Mouse (Mus musculus): Measurements from ENCODE around the gene Dcpp1. TPM values are rescaled to one million over a fixed set of nuclear protein-coding genes. Genes with fewer than 3 reads are reported as not detected.
A peak's percentile ranks its signal among the peaks of the same experiment; 100 is the strongest.

Gene Dcpp1
- polyA plus RNA-seq, 1 experiment: 0.58 TPM

DNA sequence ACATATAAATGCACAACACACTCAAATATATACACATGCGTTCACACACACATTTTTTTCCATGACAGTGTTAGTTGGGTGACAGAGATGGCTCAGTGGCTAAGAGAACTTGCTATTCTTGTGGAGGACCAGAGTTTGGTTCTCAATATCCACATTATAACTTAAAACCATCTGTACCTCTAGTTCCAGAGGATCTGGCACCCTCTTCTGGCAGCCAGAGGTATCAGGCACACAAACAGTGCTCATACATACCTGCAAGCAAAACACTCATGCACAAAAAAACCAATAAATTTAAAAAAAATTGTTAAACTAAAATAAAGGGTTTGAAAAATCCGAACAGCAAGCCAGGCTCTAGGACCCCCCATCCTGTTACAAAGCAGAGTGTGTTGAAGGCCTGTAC, 30.6 kb upstream of the Dcpp1 start:
- TF ChIP-seq CTCF (IDR thresholded peaks at IDR 0.05; ENCODE audit: borderline replicate concordance, control insufficient read depth, extremely low read depth, insufficient read depth, low read length, poor library complexity) (no peak), POLR2A (IDR thresholded peaks at IDR 0.05; ENCODE audit: control insufficient read depth, extremely low read depth, insufficient read depth, low read length, poor library complexity) (no peak)
- Histone ChIP-seq H3K4me3 (ENCODE audit: control insufficient read depth, insufficient read depth, low read length) (no peak overlapping the region), H3K36me3 (ENCODE audit: control insufficient read depth, insufficient read depth, low read length) (no peaks in the 10 kb centered on the region), H3K4me1 (replicated peaks; ENCODE audit: control insufficient read depth, insufficient read depth, low read length) (no peaks in the 10 kb centered on the region), H3K27ac (ENCODE audit: control insufficient read depth, insufficient read depth, low read length) (no peak overlapping the region), H3K27me3 (ENCODE audit: control insufficient read depth, insufficient read depth, low read length) (no peaks in the 10 kb centered on the region)
- no peak for DNase-seq
- WGBS: 89% methylated on average over 2 of the region's 2 CpGs

DNA sequence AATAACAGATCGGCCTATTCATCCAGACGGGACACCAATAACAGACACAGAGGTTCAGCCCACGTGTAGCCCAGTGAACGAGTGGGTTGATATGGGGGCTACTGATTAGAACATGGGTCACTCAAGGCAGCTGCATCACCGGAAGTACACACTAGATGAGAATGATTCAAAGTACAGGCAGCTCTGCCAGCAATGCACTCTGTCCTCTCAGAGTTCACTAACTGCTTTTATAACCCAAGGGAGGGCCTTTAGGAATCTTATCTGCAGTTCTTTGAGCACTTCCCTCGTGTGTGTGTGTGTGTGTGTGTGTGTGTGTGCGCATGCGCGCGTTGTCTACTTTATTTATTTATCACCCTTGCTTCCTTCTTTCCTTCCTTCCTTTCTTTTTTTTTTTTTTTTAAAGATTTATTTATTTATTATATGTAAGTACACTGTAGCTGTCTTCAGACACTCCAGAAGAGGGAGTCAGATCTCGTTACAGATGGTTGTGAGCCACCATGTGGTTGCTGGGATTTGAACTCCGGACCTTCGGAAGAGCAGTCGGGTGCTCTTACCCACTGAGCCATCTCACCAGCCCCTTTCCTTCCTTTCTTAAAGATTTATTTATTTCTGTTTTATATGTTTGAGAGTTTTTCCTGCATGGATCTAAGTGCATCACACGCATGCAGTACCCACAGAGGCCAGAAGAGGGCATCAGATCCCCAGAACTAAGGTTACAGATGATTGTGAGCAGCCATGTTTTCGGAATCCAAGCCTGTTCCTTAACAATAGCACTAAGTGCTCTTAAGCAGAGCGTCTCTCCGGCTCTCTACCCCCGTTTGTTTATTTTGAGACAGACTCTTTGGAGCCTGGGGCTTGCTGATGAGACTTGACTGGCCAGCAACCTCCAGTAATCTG, 29.6 kb upstream of the Dcpp1 start:
- Histone ChIP-seq H3K4me3 (ENCODE audit: control insufficient read depth, insufficient read depth, low read length) (no peak overlapping the region), H3K27me3 (ENCODE audit: control insufficient read depth, insufficient read depth, low read length) (no peaks in the 10 kb centered on the region), H3K27ac (ENCODE audit: control insufficient read depth, insufficient read depth, low read length) (no peak overlapping the region), H3K36me3 (ENCODE audit: control insufficient read depth, insufficient read depth, low read length) (no peaks in the 10 kb centered on the region), H3K4me1 (replicated peaks; ENCODE audit: control insufficient read depth, insufficient read depth, low read length) (no peaks in the 10 kb centered on the region)
- 68% methylated on average over 18 of the region's 19 CpGs for WGBS
- DNase-seq: peak; percentile 53
- TF ChIP-seq POLR2A (IDR thresholded peaks at IDR 0.05; ENCODE audit: control insufficient read depth, extremely low read depth, insufficient read depth, low read length, poor library complexity) (no peak), CTCF (IDR thresholded peaks at IDR 0.05; ENCODE audit: borderline replicate concordance, control insufficient read depth, extremely low read depth, insufficient read depth, low read length, poor library complexity) (no peak)

DNA sequence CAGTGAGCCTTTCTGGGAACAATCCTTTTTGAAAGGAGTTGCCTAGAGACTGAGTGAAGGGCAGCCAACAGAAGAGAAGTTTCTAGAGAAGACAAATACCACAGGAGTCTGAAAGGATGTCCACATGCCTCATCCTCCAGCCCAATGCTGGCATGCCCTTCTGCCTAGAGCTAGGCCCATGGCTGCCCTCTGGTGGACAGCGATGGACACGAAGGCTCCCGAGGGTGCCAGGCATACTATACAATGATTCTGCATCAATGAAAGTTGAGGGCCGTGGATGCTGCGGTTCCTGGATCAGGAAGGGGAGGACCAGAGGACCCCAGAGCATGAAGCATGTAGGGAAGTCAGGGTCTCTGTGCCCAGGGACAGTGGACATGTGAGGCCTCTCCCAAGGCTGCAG, 27.4 kb upstream of the Dcpp1 start:
- H3K27me3 ChIP-seq (ENCODE audit: control insufficient read depth, insufficient read depth, low read length): no peaks in the 10 kb centered on the region
- no peak overlapping the region for H3K4me3 ChIP-seq (ENCODE audit: control insufficient read depth, insufficient read depth, low read length)
- no peak for TF ChIP-seq POLR2A (IDR thresholded peaks at IDR 0.05; ENCODE audit: control insufficient read depth, extremely low read depth, insufficient read depth, low read length, poor library complexity)
- TF ChIP-seq CTCF (IDR thresholded peaks at IDR 0.05; ENCODE audit: borderline replicate concordance, control insufficient read depth, extremely low read depth, insufficient read depth, low read length, poor library complexity): peak; percentile 68
- WGBS: 54% methylated on average over 5 of the region's 5 CpGs
- H3K4me1 ChIP-seq (replicated peaks; ENCODE audit: control insufficient read depth, insufficient read depth, low read length): peaks cover 5% of the 10 kb centered on the region
- H3K27ac ChIP-seq (ENCODE audit: control insufficient read depth, insufficient read depth, low read length): no peak overlapping the region
- DNase-seq: peak; percentile 67
- H3K36me3 ChIP-seq (ENCODE audit: control insufficient read depth, insufficient read depth, low read length): no peaks in the 10 kb centered on the region

DNA sequence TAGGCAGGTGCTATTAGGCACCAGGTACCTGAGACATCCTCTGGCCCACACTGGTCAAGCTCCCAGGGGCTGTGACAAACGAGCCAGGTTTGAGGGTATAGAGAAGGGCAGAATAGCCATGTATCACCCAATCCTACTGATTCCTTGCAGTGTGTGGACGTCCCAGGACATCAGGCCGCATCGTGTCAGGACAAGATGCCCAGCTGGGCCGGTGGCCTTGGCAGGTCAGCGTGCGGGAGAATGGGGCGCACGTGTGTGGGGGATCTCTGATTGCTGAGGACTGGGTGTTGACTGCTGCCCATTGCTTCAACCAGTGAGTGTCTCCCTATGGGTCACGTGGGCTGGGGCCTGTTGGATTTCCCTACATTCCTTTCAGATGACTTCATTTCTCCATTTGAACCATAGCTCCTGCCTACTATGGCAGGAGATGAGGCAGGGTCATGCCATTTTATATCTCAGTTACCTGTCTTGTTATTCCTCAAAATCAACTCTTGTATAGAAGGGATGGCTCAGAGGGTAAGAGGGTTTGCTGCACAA, 26.4 kb upstream of the Dcpp1 start:
- WGBS: 95% methylated on average over 10 of the region's 10 CpGs

DNA sequence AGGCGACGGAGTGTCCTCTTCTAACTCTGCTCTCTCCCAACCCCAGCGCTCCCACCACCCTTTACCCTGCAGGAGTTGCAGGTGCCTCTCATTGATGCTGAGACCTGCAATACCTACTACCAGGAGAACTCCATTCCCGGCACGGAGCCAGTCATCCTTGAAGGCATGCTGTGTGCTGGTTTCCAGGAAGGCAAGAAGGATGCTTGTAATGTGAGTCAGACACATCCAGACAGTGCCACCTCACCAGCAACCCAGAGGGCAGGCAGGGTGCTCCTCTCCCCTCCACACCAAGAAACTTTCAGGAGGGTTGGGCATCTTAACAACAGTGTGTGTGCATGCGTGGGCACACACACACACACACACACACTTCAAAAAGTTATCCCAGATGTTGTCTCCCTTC, 23.5 kb upstream of the Dcpp1 start:
- DNase-seq: no peak
- peaks cover 11% of the 10 kb centered on the region for H3K4me1 ChIP-seq (replicated peaks; ENCODE audit: control insufficient read depth, insufficient read depth, low read length)
- TF ChIP-seq POLR2A (IDR thresholded peaks at IDR 0.05; ENCODE audit: control insufficient read depth, extremely low read depth, insufficient read depth, low read length, poor library complexity) (no peak), CTCF (IDR thresholded peaks at IDR 0.05; ENCODE audit: borderline replicate concordance, control insufficient read depth, extremely low read depth, insufficient read depth, low read length, poor library complexity) (no peak)
- no peak overlapping the region for H3K4me3 ChIP-seq (ENCODE audit: control insufficient read depth, insufficient read depth, low read length)
- H3K36me3 ChIP-seq (ENCODE audit: control insufficient read depth, insufficient read depth, low read length): no peaks in the 10 kb centered on the region
- H3K27me3 ChIP-seq (ENCODE audit: control insufficient read depth, insufficient read depth, low read length): no peaks in the 10 kb centered on the region; the same call in 1 of the 2 replicates
- no peak overlapping the region for H3K27ac ChIP-seq (ENCODE audit: control insufficient read depth, insufficient read depth, low read length)
- 98% methylated on average over 6 of the region's 6 CpGs for WGBS

More for the DNA sequence above, 26.4 kb upstream of the Dcpp1 start:
- no peak for DNase-seq
- Histone ChIP-seq H3K4me1 (replicated peaks; ENCODE audit: control insufficient read depth, insufficient read depth, low read length) (peaks cover 10% of the 10 kb centered on the region), H3K27ac (ENCODE audit: control insufficient read depth, insufficient read depth, low read length) (no peak overlapping the region), H3K36me3 (ENCODE audit: control insufficient read depth, insufficient read depth, low read length) (no peaks in the 10 kb centered on the region), H3K27me3 (ENCODE audit: control insufficient read depth, insufficient read depth, low read length) (no peaks in the 10 kb centered on the region), H3K4me3 (ENCODE audit: control insufficient read depth, insufficient read depth, low read length) (no peak overlapping the region)
- TF ChIP-seq POLR2A (IDR thresholded peaks at IDR 0.05; ENCODE audit: control insufficient read depth, extremely low read depth, insufficient read depth, low read length, poor library complexity) (no peak), CTCF (IDR thresholded peaks at IDR 0.05; ENCODE audit: borderline replicate concordance, control insufficient read depth, extremely low read depth, insufficient read depth, low read length, poor library complexity) (no peak)

DNA sequence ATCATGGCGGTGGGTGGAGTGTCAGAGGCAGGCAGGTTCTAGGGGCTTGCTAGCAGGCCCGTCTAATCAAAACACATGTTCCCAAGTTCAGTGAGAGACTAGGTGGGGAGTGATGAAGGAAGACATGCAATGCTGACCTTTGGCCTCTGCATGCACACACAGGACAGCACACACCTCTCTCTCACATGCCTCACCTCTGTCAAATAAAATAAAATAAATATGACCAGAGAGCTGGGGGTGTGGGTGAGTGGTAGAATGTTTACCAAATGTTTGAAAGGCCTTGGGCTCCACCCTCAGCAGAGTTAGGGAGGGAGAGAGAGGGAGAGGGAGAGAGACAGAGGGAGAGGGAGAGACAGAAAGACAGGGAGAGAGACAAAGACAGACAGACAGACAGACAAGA, 22.8 kb upstream of the Dcpp1 start:
- Histone ChIP-seq H3K4me3 (ENCODE audit: control insufficient read depth, insufficient read depth, low read length) (no peak overlapping the region), H3K27me3 (ENCODE audit: control insufficient read depth, insufficient read depth, low read length) (no peaks in the 10 kb centered on the region; the same call in 1 of the 2 replicates), H3K27ac (ENCODE audit: control insufficient read depth, insufficient read depth, low read length) (no peak overlapping the region), H3K4me1 (replicated peaks; ENCODE audit: control insufficient read depth, insufficient read depth, low read length) (peaks cover 11% of the 10 kb centered on the region), H3K36me3 (ENCODE audit: control insufficient read depth, insufficient read depth, low read length) (no peaks in the 10 kb centered on the region)
- no peak for DNase-seq
- 95% methylated on average over 2 of the region's 2 CpGs for WGBS
- no peak for TF ChIP-seq CTCF (IDR thresholded peaks at IDR 0.05; ENCODE audit: borderline replicate concordance, control insufficient read depth, extremely low read depth, insufficient read depth, low read length, poor library complexity)
- TF ChIP-seq POLR2A (IDR thresholded peaks at IDR 0.05; ENCODE audit: control insufficient read depth, extremely low read depth, insufficient read depth, low read length, poor library complexity): no peak

Measured in thymus, adult 2 months (tissue).